Mouse (Mus musculus): ENCODE results near the gene Cxcl10.
A peak's percentile ranks its signal among the peaks of the same experiment; 100 is the strongest.

Gene Cxcl10

GRCm38 (mm10) chr5:92348794-92349413 is at the start of gene Cxcl10:
Gene Cxcl10, minus strand, starts transcription at chr5:92348889.
- no peak for DNase-seq (ENCODE audit: low read depth, low spot score)

GRCm38 (mm10) chr5:92398153-92398552 is 49.5 kb upstream of the Cxcl10 start:
- DNase-seq (ENCODE audit: low read depth, low spot score), result peak; percentile 73

GRCm38 (mm10) chr5:92396476-92396875 is 47.8 kb upstream of the Cxcl10 start:
- DNase-seq (ENCODE audit: low read depth, low spot score), result no peak

GRCm38 (mm10) chr5:92395764-92396163 is 47.1 kb upstream of the Cxcl10 start:
- DNase-seq (ENCODE audit: low read depth, low spot score), result no peak

GRCm38 (mm10) chr5:92393863-92394262 is 45.2 kb upstream of the Cxcl10 start:
- no peak for DNase-seq (ENCODE audit: low read depth, low spot score)

GRCm38 (mm10) chr5:92392542-92392941 is 43.9 kb upstream of the Cxcl10 start:
- no peak for DNase-seq (ENCODE audit: low read depth, low spot score)

GRCm38 (mm10) chr5:92390615-92391014 is 41.9 kb upstream of the Cxcl10 start:
- no peak for DNase-seq (ENCODE audit: low read depth, low spot score)

GRCm38 (mm10) chr5:92389977-92390376 is 41.3 kb upstream of the Cxcl10 start:
- no peak for DNase-seq (ENCODE audit: low read depth, low spot score)

- no peak for DNase-seq (ENCODE audit: low read depth, low spot score)
These were observed 38.7 kb upstream of the Cxcl10 start for GRCm38 (mm10) chr5:92387433-92387832.

GRCm38 (mm10) chr5:92386643-92387042 is 38.0 kb upstream of the Cxcl10 start:
- no peak for DNase-seq (ENCODE audit: low read depth, low spot score)

GRCm38 (mm10) chr5:92386102-92386501 is 37.4 kb upstream of the Cxcl10 start:
- no peak for DNase-seq (ENCODE audit: low read depth, low spot score)

GRCm38 (mm10) chr5:92384855-92385254 is 36.2 kb upstream of the Cxcl10 start:
- DNase-seq (ENCODE audit: low read depth, low spot score), result no peak

- no peak for DNase-seq (ENCODE audit: low read depth, low spot score)
These were observed 35.1 kb upstream of the Cxcl10 start for GRCm38 (mm10) chr5:92383747-92384146.

GRCm38 (mm10) chr5:92382349-92382679 is 33.6 kb upstream of the Cxcl10 start:
- no peak for DNase-seq (ENCODE audit: low read depth, low spot score)

- peak; percentile 76 for DNase-seq (ENCODE audit: low read depth, low spot score)
These were observed 33.1 kb upstream of the Cxcl10 start for GRCm38 (mm10) chr5:92381550-92382348.

GRCm38 (mm10) chr5:92376795-92377405 is 28.2 kb upstream of the Cxcl10 start:
- DNase-seq (ENCODE audit: low read depth, low spot score), result no peak

- no peak for DNase-seq (ENCODE audit: low read depth, low spot score)
These were observed 26.7 kb upstream of the Cxcl10 start for GRCm38 (mm10) chr5:92375368-92375767.

GRCm38 (mm10) chr5:92374721-92375142 is 26.0 kb upstream of the Cxcl10 start:
- no peak for DNase-seq (ENCODE audit: low read depth, low spot score)

- no peak for DNase-seq (ENCODE audit: low read depth, low spot score)
These were observed 23.9 kb upstream of the Cxcl10 start for GRCm38 (mm10) chr5:92372605-92373004.

GRCm38 (mm10) chr5:92371361-92371976 is 22.8 kb upstream of the Cxcl10 start:
- DNase-seq (ENCODE audit: low read depth, low spot score), result no peak

GRCm38 (mm10) chr5:92370891-92371290 is 22.2 kb upstream of the Cxcl10 start:
- no peak for DNase-seq (ENCODE audit: low read depth, low spot score)

GRCm38 (mm10) chr5:92370392-92370791 is 21.7 kb upstream of the Cxcl10 start:
- no peak for DNase-seq (ENCODE audit: low read depth, low spot score)

All from embryo, embryonic 11.5 days (tissue).